16 mouse cellular contexts compared by ENCODE assay signal in genomic region chr8:48603165-48603840, GRCm38 (mm10).
A peak's percentile ranks its signal among the peaks of the same experiment; 100 is the strongest.
DNase-seq lines count a peak whose midpoint lies in the region; ATAC-seq and TF ChIP-seq lines count a peak whose summit lies in the region.
"Had no signal": no experiment of that assay in that cellular context is flagged by ENCODE, and none has a peak within 500 bp of the region (broad histone marks: within the 10 kb centered on the region; RNA-seq: fewer than 3 reads in every experiment).

No protein-coding gene starts in this region.

- no peak overlapping the region for H3K9ac ChIP-seq in intestine, embryonic 16.5 days (ENCODE audit: low read depth, low read length)
- H3K9ac ChIP-seq in liver, postnatal 0 days (replicated peaks) = no peak overlapping the region
- H3K9ac ChIP-seq: embryonic facial prominence, embryonic 15.5 days; hindbrain, embryonic 14.5 days had no signal

- no peaks in the 10 kb centered on the region for H3K36me3 ChIP-seq in intestine, embryonic 16.5 days (ENCODE audit: control insufficient read depth, insufficient read depth, low read length)
- no peaks in the 10 kb centered on the region for H3K36me3 ChIP-seq in liver, postnatal 0 days (replicated peaks; ENCODE audit: insufficient read depth, low read length)
- H3K36me3 ChIP-seq: embryonic facial prominence, embryonic 15.5 days; G1E had no signal

- peak; percentile 58 for DNase-seq in kidney, adult 9 months
- peak; percentile 20 to 45 for DNase-seq in kidney, postnatal 4 days
- peak; percentile 24 for DNase-seq in liver, postnatal 0 days
- DNase-seq in adrenal gland, adult 8-10 months = no peak
- DNase-seq in thymus, adult 18-20 months = no peak
- DNase-seq in gastrocnemius, postnatal 4 days (ENCODE audit: low spot score in 2 of 2) = no peak
- DNase-seq in gastrocnemius, adult 18-20 months (ENCODE audit: low spot score) = no peak
- DNase-seq: adrenal gland, postnatal 25 days; cerebellum, adult 8-10 months; heart, adult 2 months; layer of hippocampus, adult 9-11 months; midbrain, embryonic 14.5 days had no signal

- no peak for TF ChIP-seq EP300 in liver, postnatal 0 days (IDR thresholded peaks at IDR 0.05; ENCODE audit: low read depth)

- peak; percentile 98 for ATAC-seq in intestine, embryonic 16.5 days
- ATAC-seq in liver, postnatal 0 days = peak; percentile 83

- peaks cover 3% of the 10 kb centered on the region; the same call in 1 of the 2 replicates for H3K4me1 ChIP-seq in intestine, embryonic 16.5 days (ENCODE audit: control insufficient read depth, insufficient read depth, low read length)
- H3K4me1 ChIP-seq in liver, postnatal 0 days (ENCODE audit: insufficient read depth) = peaks cover 13% of the 10 kb centered on the region; the same call in 1 of the 2 replicates

- H3K9me3 ChIP-seq in intestine, embryonic 16.5 days (ENCODE audit: control insufficient read depth, low read length) = no peaks in the 10 kb centered on the region
- H3K9me3 ChIP-seq in liver, postnatal 0 days (ENCODE audit: low read length) = no peaks in the 10 kb centered on the region
- H3K9me3 ChIP-seq: embryonic facial prominence, embryonic 15.5 days had no signal

- no peak overlapping the region for H3K4me3 ChIP-seq in intestine, embryonic 16.5 days (ENCODE audit: low read length)
- H3K4me3 ChIP-seq in liver, postnatal 0 days (ENCODE audit: low read depth, low read length) = no peak overlapping the region
- H3K4me3 ChIP-seq: embryonic facial prominence, embryonic 15.5 days; heart, adult 2 months had no signal

- no peak for TF ChIP-seq CTCF in liver, postnatal 0 days (IDR thresholded peaks at IDR 0.05; ENCODE audit: low read depth)

- H3K27ac ChIP-seq in intestine, embryonic 16.5 days (ENCODE audit: low read length) = no peak overlapping the region
- H3K27ac ChIP-seq in liver, postnatal 0 days (ENCODE audit: low read depth) = peak overlapping the region; percentile 34; the same call in 1 of the 2 replicates
- H3K27ac ChIP-seq: embryonic facial prominence, embryonic 15.5 days; heart, adult 2 months; hindbrain, embryonic 14.5 days had no signal

- H3K27me3 ChIP-seq in intestine, embryonic 16.5 days (replicated peaks; ENCODE audit: control insufficient read depth, insufficient read depth, low read length) = no peaks in the 10 kb centered on the region
- no peaks in the 10 kb centered on the region for H3K27me3 ChIP-seq in liver, postnatal 0 days (ENCODE audit: insufficient read depth, low read length)
- H3K27me3 ChIP-seq: embryonic facial prominence, embryonic 15.5 days had no signal

- no peak overlapping the region for H3K4me2 ChIP-seq in intestine, embryonic 16.5 days (ENCODE audit: low read depth, low read length)
- H3K4me2 ChIP-seq in liver, postnatal 0 days (ENCODE audit: low read depth, low read length) = 0 out of 2 replicates have a peak overlapping the region, but pooled peaks have one; percentile 33
- H3K4me2 ChIP-seq: embryonic facial prominence, embryonic 15.5 days; hindbrain, embryonic 14.5 days had no signal

- 68% methylated on average over 15 of the region's 15 CpGs for WGBS in intestine, embryonic 16.5 days
- WGBS in liver, postnatal 0 days (ENCODE audit: insufficient replicate concordance) = 57% methylated on average over 15 of the region's 15 CpGs

Comparison
In these comparisons a context has a peak if more than half of its experiments do, and no peak if none do; other contexts are left out.
1. DNase-seq: peak in kidney, adult 9 months (single experiment), kidney, postnatal 4 days (2 of 2) and liver, postnatal 0 days (single experiment); none in adrenal gland, adult 8-10 months (single experiment), thymus, adult 18-20 months (0 of 2), gastrocnemius, postnatal 4 days (0 of 2) and gastrocnemius, adult 18-20 months (single experiment).